In the genomic region with DNA sequence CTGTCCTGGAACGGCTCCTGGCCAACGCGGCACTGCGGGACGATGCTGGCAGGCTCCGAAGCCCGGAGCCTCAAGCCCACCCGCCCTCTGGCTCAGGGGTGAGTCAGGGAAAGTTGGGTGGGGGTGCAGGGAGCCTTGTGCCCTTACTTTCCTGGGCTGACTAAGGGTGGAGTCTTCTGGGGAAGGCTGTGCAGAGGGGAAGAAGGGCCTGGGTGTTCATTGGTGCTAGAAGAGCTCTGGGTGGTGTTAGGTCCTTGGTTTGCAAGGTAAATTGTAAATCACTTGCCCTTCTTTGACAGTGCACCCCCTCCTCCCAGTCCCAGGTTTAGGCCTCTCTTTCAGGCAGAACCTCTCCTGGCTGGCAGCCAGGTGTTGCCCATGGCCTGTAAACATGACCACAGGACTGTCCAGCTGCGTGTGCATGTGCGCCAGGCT, we compare ENCODE assay signal across 9 mouse cellular contexts. TPM values are rescaled to one million over a fixed set of nuclear protein-coding genes. Genes with fewer than 3 reads are reported as not detected.
DNase-seq lines count a peak whose midpoint lies in the region; ATAC-seq and TF ChIP-seq lines count a peak whose summit lies in the region.
"Had no signal": no experiment of that assay in that cellular context is flagged by ENCODE, and none has a peak within 500 bp of the region (broad histone marks: within the 10 kb centered on the region; RNA-seq: fewer than 3 reads in every experiment).

No protein-coding gene starts in this region.

- TF ChIP-seq CTCF in layer of hippocampus, adult 2 months (conservative IDR thresholded peaks at IDR 0.05), result no peak
- TF ChIP-seq CTCF in bone marrow, adult 2 months (IDR thresholded peaks at IDR 0.05; ENCODE audit: control insufficient read depth, insufficient read depth, low read length), result no peak

- no peaks in the 10 kb centered on the region for H3K27me3 ChIP-seq in hindbrain, embryonic 10.5 days (ENCODE audit: insufficient read depth, poor library complexity, severe bottlenecking)
- no peaks in the 10 kb centered on the region for H3K27me3 ChIP-seq in limb, embryonic 13.5 days
- no peaks in the 10 kb centered on the region for H3K27me3 ChIP-seq in neural tube, embryonic 13.5 days

- no peaks in the 10 kb centered on the region for H3K4me1 ChIP-seq in bone marrow, adult 2 months (ENCODE audit: control insufficient read depth, insufficient read depth, low read length)
- H3K4me1 ChIP-seq in hindbrain, embryonic 10.5 days (replicated peaks), result peaks cover 16% of the 10 kb centered on the region
- peaks cover 25% of the 10 kb centered on the region for H3K4me1 ChIP-seq in limb, embryonic 13.5 days
- H3K4me1 ChIP-seq in neural tube, embryonic 13.5 days (replicated peaks), result peaks cover 14% of the 10 kb centered on the region

- DNase-seq in layer of hippocampus, adult 2 months (ENCODE audit: low spot score in 2 of 2), result no peak
- no peak for DNase-seq in layer of hippocampus, postnatal 25 days (ENCODE audit: extremely low spot score in 1 of 2, low spot score in 1 of 2)
- DNase-seq in hindbrain, embryonic 10.5 days (ENCODE audit: low spot score), result no peak
- no peak for DNase-seq in cerebellum, postnatal 25 days
- DNase-seq in frontal cortex, adult 2 months (ENCODE audit: extremely low spot score in 1 of 2, low spot score in 1 of 2), result no peak

- WGBS in bone marrow, adult 2 months, result 23% methylated on average over 10 of the region's 10 CpGs
- WGBS in hindbrain, embryonic 10.5 days, result 44% methylated on average over 10 of the region's 10 CpGs
- WGBS in limb, embryonic 13.5 days, result 13% methylated on average over 10 of the region's 10 CpGs
- 25% methylated on average over 10 of the region's 10 CpGs for WGBS in neural tube, embryonic 13.5 days

- H3K27ac ChIP-seq in layer of hippocampus, adult 2 months, result peak overlapping the region; percentile 75
- no peak overlapping the region for H3K27ac ChIP-seq in bone marrow, adult 2 months (ENCODE audit: control insufficient read depth, insufficient read depth, low read depth, low read length, poor library complexity)
- peak overlapping the region; percentile 37; the same call in 1 of the 2 replicates for H3K27ac ChIP-seq in hindbrain, embryonic 10.5 days
- H3K27ac ChIP-seq in limb, embryonic 13.5 days, result peak overlapping the region; percentile 82
- H3K27ac ChIP-seq in neural tube, embryonic 13.5 days (replicated peaks), result no peak overlapping the region

- TF ChIP-seq POLR2A in bone marrow, adult 2 months (IDR thresholded peaks at IDR 0.05; ENCODE audit: borderline replicate concordance, control insufficient read depth, low read depth, low read length), result no peak

- H3K4me2 ChIP-seq in limb, embryonic 13.5 days (replicated peaks), result peak overlapping the region; percentile 74
- peak overlapping the region; percentile 27 for H3K4me2 ChIP-seq in neural tube, embryonic 13.5 days

- peak; percentile 17; the same call in 1 of the 2 replicates for ATAC-seq in limb, embryonic 13.5 days (ENCODE audit: low FRiP score, low read depth)
- ATAC-seq in neural tube, embryonic 13.5 days (ENCODE audit: low read depth), result peak; percentile 12; the same call in 1 of the 2 replicates

- peaks cover 100% of the 10 kb centered on the region for H3K36me3 ChIP-seq in hindbrain, embryonic 10.5 days
- H3K36me3 ChIP-seq in limb, embryonic 13.5 days, result peaks cover 84% of the 10 kb centered on the region
- peaks cover 91% of the 10 kb centered on the region for H3K36me3 ChIP-seq in neural tube, embryonic 13.5 days

- no peaks in the 10 kb centered on the region for H3K9me3 ChIP-seq in hindbrain, embryonic 10.5 days
- H3K9me3 ChIP-seq in limb, embryonic 13.5 days, result no peaks in the 10 kb centered on the region
- no peaks in the 10 kb centered on the region for H3K9me3 ChIP-seq in neural tube, embryonic 13.5 days
- H3K9me3 ChIP-seq: G1E had no signal

- peak overlapping the region; percentile 45 for H3K4me3 ChIP-seq in layer of hippocampus, adult 2 months
- peak overlapping the region; percentile 34 for H3K4me3 ChIP-seq in bone marrow, adult 2 months (replicated peaks; ENCODE audit: control insufficient read depth, low read depth, low read length)
- H3K4me3 ChIP-seq in hindbrain, embryonic 10.5 days, result peak overlapping the region; percentile 35
- peak overlapping the region; percentile 48 for H3K4me3 ChIP-seq in limb, embryonic 13.5 days
- peak overlapping the region; percentile 12; the same call in 1 of the 2 replicates for H3K4me3 ChIP-seq in neural tube, embryonic 13.5 days

- peak overlapping the region; percentile 69 for H3K9ac ChIP-seq in limb, embryonic 13.5 days
- 0 out of 2 replicates have a peak overlapping the region, but pooled peaks have one; percentile 31 for H3K9ac ChIP-seq in neural tube, embryonic 13.5 days

RNA-seq across cellular contexts. Expression of a gene that starts 13.3 kb away (rescaled TPM):
- total RNA-seq in layer of hippocampus, adult 2 months (2021), result 100 to 1,000 TPM; 166 to 182 TPM
- total RNA-seq in layer of hippocampus, postnatal 25 days (2021), result 100 to 1,000 TPM; 141 to 159 TPM
- polyA plus RNA-seq in bone marrow, adult 2 months (2011; ENCODE audit: insufficient read depth, insufficient read length, low replicate concordance, missing spikeins), result 5.0 and 8.0 TPM in 2 replicates
- 29.3 and 31.2 TPM in 2 replicates for polyA plus RNA-seq in hindbrain, embryonic 10.5 days (2016; fragmentation: Nextera tagmentation; extraction: Ambion mirVana)
- 28.7 and 43.9 TPM in 2 replicates for polyA plus RNA-seq in limb, embryonic 13.5 days (2015; fragmentation: Nextera tagmentation; extraction: Ambion mirVana)
- polyA plus RNA-seq in neural tube, embryonic 13.5 days (2015; fragmentation: Nextera tagmentation; extraction: Ambion mirVana), result 22.6 and 23.4 TPM in 2 replicates
- polyA plus RNA-seq in frontal cortex, adult 2 months (2012; rRNA removed), result 46.5 and 48.1 TPM in 2 replicates

RNA-seq across cellular contexts. Expression of a gene that starts 23.9 kb away (rescaled TPM):
- 1 to 10 TPM; 2.3 to 2.4 TPM for total RNA-seq in layer of hippocampus, adult 2 months (2021)
- 1 to 10 TPM; 1.8 to 2.5 TPM for total RNA-seq in layer of hippocampus, postnatal 25 days (2021)
- polyA plus RNA-seq in bone marrow, adult 2 months (2011; ENCODE audit: insufficient read depth, insufficient read length, low replicate concordance, missing spikeins), result 1.2 and 3.8 TPM in 2 replicates
- 18.0 and 20.5 TPM in 2 replicates for polyA plus RNA-seq in hindbrain, embryonic 10.5 days (2016; fragmentation: Nextera tagmentation; extraction: Ambion mirVana)
- polyA plus RNA-seq in limb, embryonic 13.5 days (2015; fragmentation: Nextera tagmentation; extraction: Ambion mirVana), result 1.0 and 1.1 TPM in 2 replicates
- polyA plus RNA-seq in neural tube, embryonic 13.5 days (2015; fragmentation: Nextera tagmentation; extraction: Ambion mirVana), result 65.1 and 76.0 TPM in 2 replicates
- 1.8 and 2.1 TPM in 2 replicates for polyA plus RNA-seq in frontal cortex, adult 2 months (2012; rRNA removed)
- polyA plus RNA-seq: G1E had no signal

RNA-seq across cellular contexts. Expression of a gene that starts 24.1 kb away (rescaled TPM):
- 100 to 1,000 TPM; 125 to 132 TPM for total RNA-seq in layer of hippocampus, adult 2 months (2021)
- total RNA-seq in layer of hippocampus, postnatal 25 days (2021), result 100 to 1,000 TPM; 108 to 111 TPM
- 140 and 170 TPM in 2 replicates for polyA plus RNA-seq in bone marrow, adult 2 months (2011; ENCODE audit: insufficient read depth, insufficient read length, low replicate concordance, missing spikeins)
- polyA plus RNA-seq in hindbrain, embryonic 10.5 days (2016; fragmentation: Nextera tagmentation; extraction: Ambion mirVana), result 310 and 387 TPM in 2 replicates
- 297 and 301 TPM in 2 replicates for polyA plus RNA-seq in limb, embryonic 13.5 days (2015; fragmentation: Nextera tagmentation; extraction: Ambion mirVana)
- 165 and 186 TPM in 2 replicates for polyA plus RNA-seq in neural tube, embryonic 13.5 days (2015; fragmentation: Nextera tagmentation; extraction: Ambion mirVana)
- polyA plus RNA-seq in frontal cortex, adult 2 months (2012; rRNA removed), result 105 and 124 TPM in 2 replicates

Comparison
In these comparisons a context has a peak if more than half of its experiments do, and no peak if none do; other contexts are left out.
1. H3K27ac ChIP-seq: peak in layer of hippocampus, adult 2 months (single experiment), hindbrain, embryonic 10.5 days (single experiment) and limb, embryonic 13.5 days (single experiment); none in bone marrow, adult 2 months (single experiment) and neural tube, embryonic 13.5 days (single experiment).
2. Peak in every context shown above with its lines, with median percentiles within 50 percentile points of each other: H3K4me3 ChIP-seq.